18 mouse cellular contexts compared by ENCODE assay signal in genomic region chr5:133264976-133265375, GRCm38 (mm10).
DNase-seq lines count a peak whose midpoint lies in the region; ATAC-seq and TF ChIP-seq lines count a peak whose summit lies in the region.
"Had no signal": no experiment of that assay in that cellular context is flagged by ENCODE, and none has a peak within 500 bp of the region (broad histone marks: within the 10 kb centered on the region; RNA-seq: fewer than 3 reads in every experiment).

No protein-coding gene starts in this region.

- no peaks in the 10 kb centered on the region for H3K36me3 ChIP-seq in hindbrain, postnatal 0 days (ENCODE audit: insufficient read depth, low read length)
- no peaks in the 10 kb centered on the region for H3K36me3 ChIP-seq in hindbrain, embryonic 14.5 days (replicated peaks; ENCODE audit: control insufficient read depth, insufficient read depth)
- H3K36me3 ChIP-seq in thymus, adult 2 months (ENCODE audit: control insufficient read depth, insufficient read depth, low read length): no peaks in the 10 kb centered on the region
- H3K36me3 ChIP-seq: hindbrain, embryonic 10.5 days; intestine, embryonic 15.5 days; limb, embryonic 15.5 days; midbrain, embryonic 12.5 days had no signal

- TF ChIP-seq CTCF in hindbrain, postnatal 0 days (IDR thresholded peaks at IDR 0.05; ENCODE audit: low read depth): no peak
- no peak for TF ChIP-seq CTCF in brain, embryonic 14.5 days (IDR thresholded peaks at IDR 0.05; ENCODE audit: borderline replicate concordance, extremely low read depth, insufficient read depth, insufficient read length)
- TF ChIP-seq CTCF in thymus, adult 2 months (IDR thresholded peaks at IDR 0.05; ENCODE audit: borderline replicate concordance, control insufficient read depth, extremely low read depth, insufficient read depth, low read length, poor library complexity): no peak

- no peak overlapping the region for H3K27ac ChIP-seq in hindbrain, postnatal 0 days
- no peak overlapping the region for H3K27ac ChIP-seq in hindbrain, embryonic 14.5 days
- no peak overlapping the region for H3K27ac ChIP-seq in thymus, adult 2 months (ENCODE audit: control insufficient read depth, insufficient read depth, low read length)
- H3K27ac ChIP-seq: gastrocnemius, adult 2 months; hindbrain, embryonic 10.5 days; intestine, embryonic 15.5 days; limb, embryonic 15.5 days; midbrain, embryonic 12.5 days had no signal

- TF ChIP-seq POLR2A in brain, embryonic 14.5 days (IDR thresholded peaks at IDR 0.05; ENCODE audit: borderline replicate concordance, extremely low read depth, insufficient read depth, insufficient read length, poor library complexity, severe bottlenecking): no peak
- no peak for TF ChIP-seq POLR2A in thymus, adult 2 months (IDR thresholded peaks at IDR 0.05; ENCODE audit: control insufficient read depth, extremely low read depth, insufficient read depth, low read length, poor library complexity)

- no peaks in the 10 kb centered on the region for H3K4me1 ChIP-seq in hindbrain, postnatal 0 days (ENCODE audit: insufficient read depth, low read length)
- no peaks in the 10 kb centered on the region for H3K4me1 ChIP-seq in hindbrain, embryonic 14.5 days (replicated peaks; ENCODE audit: control insufficient read depth, insufficient read depth, low read length)
- H3K4me1 ChIP-seq in thymus, adult 2 months (replicated peaks; ENCODE audit: control insufficient read depth, insufficient read depth, low read length): no peaks in the 10 kb centered on the region
- H3K4me1 ChIP-seq: hindbrain, embryonic 10.5 days; intestine, embryonic 15.5 days; limb, embryonic 15.5 days; midbrain, embryonic 12.5 days had no signal

- H3K9me3 ChIP-seq in hindbrain, postnatal 0 days (ENCODE audit: low read length): no peaks in the 10 kb centered on the region
- no peaks in the 10 kb centered on the region for H3K9me3 ChIP-seq in hindbrain, embryonic 14.5 days (ENCODE audit: control insufficient read depth, low read length)
- H3K9me3 ChIP-seq: hindbrain, embryonic 10.5 days; intestine, embryonic 15.5 days; limb, embryonic 15.5 days; midbrain, embryonic 12.5 days had no signal

- H3K4me2 ChIP-seq in hindbrain, postnatal 0 days (ENCODE audit: low read depth, low read length): no peak overlapping the region
- no peak overlapping the region for H3K4me2 ChIP-seq in hindbrain, embryonic 14.5 days (replicated peaks)
- H3K4me2 ChIP-seq: intestine, embryonic 15.5 days; limb, embryonic 15.5 days; midbrain, embryonic 12.5 days had no signal

- no peak overlapping the region for H3K4me3 ChIP-seq in hindbrain, postnatal 0 days (ENCODE audit: low read length)
- no peak overlapping the region for H3K4me3 ChIP-seq in hindbrain, embryonic 14.5 days (replicated peaks; ENCODE audit: low read length)
- no peak overlapping the region for H3K4me3 ChIP-seq in thymus, adult 2 months (ENCODE audit: control insufficient read depth, insufficient read depth, low read length)
- H3K4me3 ChIP-seq: gastrocnemius, adult 2 months; hindbrain, embryonic 10.5 days; intestine, embryonic 15.5 days; limb, embryonic 15.5 days; midbrain, embryonic 12.5 days had no signal

- ATAC-seq in hindbrain, postnatal 0 days: no peak
- ATAC-seq in hindbrain, embryonic 14.5 days (ENCODE audit: low FRiP score): no peak
- no peak for ATAC-seq in inflammation-experienced regulatory T-cells, adult 6 months
- ATAC-seq: CD4-positive, CD25-positive, alpha-beta regulatory T cell, adult 4 months; intestine, embryonic 15.5 days had no signal

- 44% methylated on average over 7 of the region's 7 CpGs for WGBS in hindbrain, postnatal 0 days
- WGBS in hindbrain, embryonic 14.5 days: 56% methylated on average over 7 of the region's 7 CpGs
- 88% methylated on average over 7 of the region's 7 CpGs for WGBS in thymus, adult 2 months

- DNase-seq in hindbrain, postnatal 0 days (ENCODE audit: low spot score): peak; percentile 30
- DNase-seq in hindbrain, embryonic 14.5 days (ENCODE audit: low spot score): no peak
- peak; percentile 43 for DNase-seq in Muller cell, postnatal 12 days (ENCODE audit: inconsistent ontology term)
- DNase-seq in brain, embryonic 14.5 days (ENCODE audit: low read depth): peak; percentile 76
- peak; percentile 4 to 14 for DNase-seq in layer of hippocampus, adult 8-10 months (ENCODE audit: low spot score in 2 of 2)
- no peak for DNase-seq in thymus, adult 2 months
- DNase-seq: adrenal gland, postnatal 10 days; gastrocnemius, adult 2 months; heart, adult 11 months; kidney, postnatal 10 days; lung, adult 18-20 months; lung, postnatal 4 days had no signal

- H3K9ac ChIP-seq in hindbrain, postnatal 0 days (replicated peaks; ENCODE audit: low read length): no peak overlapping the region
- H3K9ac ChIP-seq in hindbrain, embryonic 14.5 days: no peak overlapping the region
- H3K9ac ChIP-seq: intestine, embryonic 15.5 days; limb, embryonic 15.5 days; midbrain, embryonic 12.5 days had no signal

- H3K27me3 ChIP-seq in hindbrain, postnatal 0 days (ENCODE audit: insufficient read depth, low read length): no peaks in the 10 kb centered on the region
- H3K27me3 ChIP-seq in hindbrain, embryonic 14.5 days (ENCODE audit: control insufficient read depth, insufficient read depth, low read length): no peaks in the 10 kb centered on the region
- no peaks in the 10 kb centered on the region for H3K27me3 ChIP-seq in thymus, adult 2 months (ENCODE audit: control insufficient read depth, insufficient read depth, low read length)
- H3K27me3 ChIP-seq: intestine, embryonic 15.5 days; limb, embryonic 15.5 days; midbrain, embryonic 12.5 days had no signal

Comparison
In these comparisons a context has a peak if more than half of its experiments do, and no peak if none do; other contexts are left out.
1. DNase-seq: peak in hindbrain, postnatal 0 days (single experiment), Muller cell, postnatal 12 days (single experiment), brain, embryonic 14.5 days (single experiment) and layer of hippocampus, adult 8-10 months (2 of 2); none in hindbrain, embryonic 14.5 days (single experiment) and thymus, adult 2 months (single experiment).